Mouse (Mus musculus) CH12.LX (cell line): Measurements from ENCODE around the gene Dusp5.

Source experiments
- E2F4 ChIP-seq: IDR thresholded peaks from 2 replicates; pipeline ENCODE4 v1.6.1; 2011; ENCODE audit warnings: low read depth, low read length, improper control_type of control experiment; ENCODE audit not compliant: insufficient replicate concordance
- EP300 ChIP-seq: IDR thresholded peaks from 2 replicates; pipeline ENCODE4 v1.6.1; 2011; ENCODE audit warnings: low read length, improper control_type of control experiment
- MAX ChIP-seq: IDR thresholded peaks from 2 replicates; pipeline ENCODE4 v1.6.1; 2011; ENCODE audit warnings: low read length, improper control_type of control experiment
- MYC ChIP-seq: IDR thresholded peaks from 2 replicates; pipeline ENCODE4 v1.6.1; 2011; ENCODE audit warnings: low read depth, mild to moderate bottlenecking, improper control_type of control experiment, low read length
- POLR2A ChIP-seq: IDR thresholded peaks from 2 replicates; pipeline ENCODE4 v1.6.1; 2011; ENCODE audit warnings: low read depth, mild to moderate bottlenecking, improper control_type of control experiment, low read length
- USF2 ChIP-seq: conservative IDR thresholded peaks from 2 replicates; pipeline ENCODE4 v1.6.1; 2011; ENCODE audit warnings: low read depth, low read length, improper control_type of control experiment
- ZNF384 ChIP-seq: IDR thresholded peaks from 2 replicates; pipeline ENCODE4 v1.6.1; 2012; ENCODE audit warnings: low read depth, low read length, improper control_type of control experiment, inconsistent platforms

DNA sequence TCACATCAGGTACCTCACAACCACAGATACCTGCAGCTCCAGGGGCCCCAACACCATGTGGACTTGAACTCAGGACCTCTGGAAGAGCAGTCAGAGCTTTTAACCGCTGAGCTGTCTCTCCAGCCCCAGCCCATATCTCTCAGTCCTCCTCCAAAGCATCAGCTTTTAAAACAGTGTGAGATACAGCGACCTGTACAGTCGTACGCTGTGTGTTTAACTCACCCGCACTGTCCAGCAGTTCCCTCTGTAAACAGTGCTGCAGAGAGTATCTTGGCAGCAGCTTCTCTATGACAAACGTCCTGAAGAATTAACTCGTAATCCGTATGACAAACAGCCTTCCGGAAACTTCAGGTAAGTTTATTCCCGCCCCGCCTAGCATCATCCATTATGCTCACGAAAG is 43.7 kb downstream of the Dusp5 start:
- no peak for TF ChIP-seq USF2
- no peak for TF ChIP-seq E2F4
- no peak for TF ChIP-seq MAX
- TF ChIP-seq POLR2A, result no peak
- TF ChIP-seq EP300, result no peak
- TF ChIP-seq MYC, result no peak
- no peak for TF ChIP-seq ZNF384
